Mouse (Mus musculus) retina, embryonic 14.5 days (tissue): ENCODE measurements at regions not wholly inside any gene's neighbourhood (a gene's known extent, or its start where the extent isn't known, plus 50 kb on each side); places are given as distances from the start of the nearest gene placed in this dataset.

Experiments
- DNase-seq: peaks from one replicate; pipeline ENCODE4 v3.0.0-alpha.2; 2015; ENCODE audit warnings: low spot score

DNA sequence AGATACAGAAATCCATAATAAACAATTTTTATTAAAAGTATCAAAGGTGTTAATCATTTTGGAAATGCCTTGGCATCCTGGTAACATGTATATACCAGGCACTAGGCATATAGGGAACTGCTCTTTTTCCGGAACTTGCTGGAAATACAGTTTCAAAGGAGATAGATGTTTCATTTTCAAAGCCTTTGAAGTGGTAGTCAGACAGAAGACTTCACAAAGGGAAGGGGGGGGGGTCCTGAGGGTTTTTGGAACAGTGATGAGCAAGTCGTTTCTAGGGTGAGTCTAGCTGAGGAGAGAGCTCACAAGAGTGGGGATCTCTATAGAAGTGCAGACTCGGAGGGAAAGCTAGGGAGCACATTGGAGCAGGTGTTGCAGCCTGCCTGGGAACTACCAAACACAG, 73.4 kb upstream of the Nrip1 start:
- no peak for DNase-seq

DNA sequence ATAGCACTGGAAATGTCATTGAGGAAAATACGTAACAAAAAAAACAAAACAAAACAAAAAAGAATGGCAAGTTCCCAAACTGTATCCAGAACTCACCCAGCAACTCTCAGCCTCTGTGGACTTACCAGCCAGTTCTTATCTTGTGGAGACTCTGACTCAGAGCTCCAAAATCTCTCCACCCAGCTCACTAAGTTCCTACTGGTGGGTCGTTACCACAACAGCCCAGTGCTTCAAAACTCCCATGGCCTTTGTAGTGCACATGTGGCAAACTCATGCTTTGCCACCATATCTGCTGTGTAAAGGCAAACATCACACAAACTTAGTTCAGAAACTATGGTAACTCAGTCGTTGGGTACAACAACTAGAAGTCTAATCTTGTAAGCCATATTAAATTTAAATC, 71.0 kb upstream of the Nrip1 start:
- DNase-seq, result no peak

DNA sequence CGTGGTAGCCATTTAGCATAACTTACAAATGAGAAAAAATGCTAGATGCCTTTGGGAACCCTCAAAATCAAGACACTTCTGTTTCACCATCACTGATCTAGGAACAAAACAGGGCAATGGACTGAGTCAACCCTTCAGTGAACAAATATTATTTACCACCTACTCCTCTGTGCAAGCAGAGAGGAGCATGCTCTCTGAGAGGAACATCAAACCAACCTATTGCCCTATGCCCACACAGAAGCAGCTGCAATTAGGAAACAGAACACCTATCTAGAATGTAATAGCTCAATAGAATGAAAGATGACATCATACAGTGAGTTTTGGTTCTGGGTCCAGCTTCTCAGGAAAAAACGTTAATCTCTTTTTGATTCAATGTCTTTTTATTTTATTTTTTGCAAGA, 69.0 kb upstream of the Nrip1 start:
- no peak for DNase-seq

DNA sequence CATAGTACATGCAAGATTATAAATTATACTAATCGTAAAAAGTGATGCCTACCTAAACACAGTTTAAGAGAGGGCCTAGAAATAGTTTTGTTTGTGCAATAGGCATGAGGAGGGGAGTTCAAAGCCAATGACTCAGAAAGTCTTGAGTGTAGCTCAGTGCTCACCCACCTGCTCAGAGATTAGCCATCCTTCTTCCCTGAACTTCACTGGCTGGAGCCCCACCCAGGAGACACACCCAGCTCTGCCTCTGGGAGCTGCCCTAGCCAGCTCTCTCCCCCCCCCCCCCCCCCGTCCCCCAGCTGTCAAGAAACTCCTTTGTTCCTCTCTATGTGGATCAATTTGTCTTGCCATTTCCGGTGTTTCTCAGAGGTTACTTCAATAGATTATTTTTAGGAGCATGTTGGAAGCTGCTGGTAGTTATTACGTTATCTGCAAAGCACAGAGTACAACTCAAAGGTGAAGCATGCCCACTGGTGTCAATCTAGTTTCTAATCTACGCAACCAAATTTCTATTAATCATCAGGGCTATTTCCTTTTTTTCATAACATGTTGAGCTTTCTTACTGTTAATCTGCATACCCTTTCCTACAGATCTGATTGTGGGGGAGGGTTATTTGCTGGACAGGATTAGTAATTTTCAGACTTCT, 68.3 kb upstream of the Nrip1 start:
- no peak for DNase-seq

DNA sequence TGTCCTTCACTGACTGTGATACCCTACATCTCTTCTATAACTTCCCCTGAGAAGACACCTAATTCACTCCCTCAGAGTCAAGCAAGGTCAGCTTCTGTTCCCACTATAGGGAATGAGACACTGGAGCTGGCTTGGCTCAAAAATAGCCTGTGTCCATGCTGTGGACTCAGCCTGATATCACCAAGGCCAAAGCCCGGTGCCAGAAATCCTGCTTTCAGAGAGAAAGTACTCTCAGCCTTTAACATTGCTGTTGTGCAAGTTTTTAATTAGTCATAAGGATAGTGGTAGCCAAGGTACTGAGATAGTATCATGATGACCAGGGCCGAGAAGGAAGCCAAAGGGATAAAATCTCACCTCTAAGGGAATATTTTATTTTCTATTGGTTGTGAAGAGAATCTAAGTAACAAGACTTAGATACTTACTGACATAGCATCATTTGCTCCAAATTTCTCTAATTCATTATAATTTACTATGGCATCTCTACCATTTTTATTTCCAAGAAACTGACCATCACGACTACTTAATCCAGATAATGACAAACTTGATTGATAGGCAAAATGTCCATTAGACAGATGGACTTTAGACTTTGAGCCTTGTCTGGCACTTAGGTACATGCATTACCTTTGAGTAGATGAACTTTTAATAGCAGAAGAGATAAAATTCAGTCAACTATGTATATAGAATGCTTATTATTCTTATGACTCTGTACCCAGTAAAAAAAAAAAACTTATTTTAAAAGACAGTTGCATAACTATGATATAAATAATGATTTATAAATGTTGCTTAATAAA, 64.7 kb upstream of the Nrip1 start:
- DNase-seq, result no peak

DNA sequence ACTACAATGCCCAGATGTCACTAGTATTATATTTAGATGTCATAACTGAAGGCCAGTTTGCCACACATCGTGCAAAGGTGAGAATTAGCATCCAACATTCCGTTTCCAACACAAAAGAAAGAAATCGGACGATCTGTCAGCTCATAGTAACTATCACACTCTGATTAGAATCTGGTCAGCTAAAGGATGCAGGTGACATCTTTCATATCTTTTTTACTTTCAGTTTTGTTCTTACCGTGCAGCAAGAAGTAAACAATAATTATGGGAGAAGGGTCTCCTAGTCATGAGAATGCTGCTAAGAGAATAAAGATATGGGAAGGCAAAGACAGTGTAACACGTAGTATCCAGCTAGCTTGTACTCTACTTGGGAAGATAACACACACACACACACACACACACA, 62.7 kb upstream of the Nrip1 start:
- no peak for DNase-seq

DNA sequence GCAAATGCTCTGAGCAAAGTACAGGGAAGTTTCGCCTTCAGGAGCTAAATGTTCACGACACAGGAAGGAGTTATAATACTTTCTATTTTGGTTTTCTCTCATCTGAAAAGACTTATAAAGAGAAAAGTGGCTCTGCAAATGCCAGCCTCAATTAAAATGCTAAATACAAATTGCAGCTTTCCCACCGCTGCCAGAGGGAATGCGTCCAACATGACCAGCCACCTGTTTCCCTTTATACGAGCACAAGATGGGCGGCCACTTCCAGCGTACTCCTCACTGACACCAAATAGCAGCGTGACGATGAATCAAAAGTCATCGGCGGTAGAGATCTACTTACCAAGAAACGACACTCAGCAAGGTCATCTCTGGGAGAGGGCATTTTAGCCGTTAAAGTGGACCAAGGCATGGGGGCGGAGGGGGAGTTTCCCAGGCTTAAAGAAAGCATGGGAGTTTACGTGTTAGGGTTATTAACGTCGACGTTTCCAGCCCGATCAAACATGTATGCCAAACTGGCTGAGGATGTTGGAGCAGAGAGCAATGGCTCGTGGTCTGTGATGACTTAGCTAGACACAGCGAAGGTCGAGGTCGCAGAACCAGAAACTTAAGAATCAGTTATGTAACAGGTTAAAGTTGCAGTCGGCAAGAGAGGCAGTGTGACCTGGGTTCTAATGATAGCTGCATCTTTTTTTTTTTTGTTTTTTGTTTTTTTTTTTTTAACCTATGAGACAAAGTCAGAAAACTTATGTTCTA, 59.6 kb upstream of the Nrip1 start:
- no peak for DNase-seq

DNA sequence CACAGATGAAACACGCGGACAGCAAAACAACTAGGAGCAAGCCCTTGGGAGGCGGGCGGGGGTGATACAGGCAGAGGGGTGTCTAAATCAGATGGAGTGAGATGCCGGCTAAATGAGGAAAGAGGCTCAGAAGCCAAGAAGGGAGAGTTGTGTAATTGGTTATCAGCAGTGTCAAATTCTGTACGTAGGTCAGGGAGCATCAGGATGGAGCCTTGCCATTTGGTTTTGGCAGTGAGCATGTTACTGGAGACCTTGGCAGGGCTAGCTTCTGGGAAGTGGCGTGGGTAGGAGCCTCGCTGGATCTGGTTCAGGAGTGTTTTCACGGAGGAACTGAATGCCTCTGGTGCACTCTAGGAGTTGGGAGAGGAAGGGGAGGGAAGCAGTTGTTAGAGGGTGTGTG, 58.7 kb upstream of the Nrip1 start:
- DNase-seq, result no peak

DNA sequence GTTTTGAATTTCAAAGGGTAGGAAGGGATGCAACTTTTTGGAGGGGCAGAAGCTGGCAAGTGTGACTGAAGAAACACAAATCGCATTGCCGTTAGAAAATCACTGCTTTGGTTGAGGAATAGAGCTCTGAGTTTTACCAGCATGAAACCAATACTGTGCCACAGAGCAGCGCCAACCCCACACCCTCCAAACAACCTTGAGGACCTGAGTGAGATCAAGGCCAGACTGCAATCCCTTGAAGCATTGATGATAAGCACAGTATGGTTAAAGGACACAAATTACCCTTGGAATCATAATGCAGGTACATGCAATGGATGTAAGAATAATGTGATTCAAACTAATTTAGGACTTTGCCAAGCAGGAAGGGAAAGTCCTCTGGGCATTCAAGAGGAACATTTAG, 55.5 kb upstream of the Nrip1 start:
- DNase-seq, result no peak

DNA sequence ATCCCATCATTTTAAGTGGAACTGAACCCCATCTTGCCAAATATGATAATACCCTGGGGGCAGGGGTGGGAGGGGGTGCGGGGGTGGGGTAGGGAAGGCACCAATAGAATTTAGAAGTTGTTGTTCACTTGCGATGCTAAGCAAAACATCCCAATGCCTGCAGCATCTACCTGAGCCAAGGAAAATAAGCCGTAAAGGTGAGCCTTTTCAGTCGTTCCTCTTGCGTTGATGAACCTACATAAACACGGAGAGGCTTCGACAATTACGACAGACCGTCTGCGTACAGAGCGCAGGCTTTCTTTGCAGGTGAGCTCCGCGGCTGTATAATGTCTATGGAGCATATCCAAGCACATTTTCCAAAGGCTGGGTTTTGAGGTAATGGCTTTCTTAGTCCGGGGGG, 50.3 kb upstream of the Nrip1 start:
- no peak for DNase-seq
